Mouse (Mus musculus): Measurements from ENCODE around the gene Klc4.

The Klc4 gene

GRCm38 (mm10) chr17:46589635-46590314 lies 56.0 kb downstream of the Klc4 start:
- DNase-seq (ENCODE audit: low spot score in 2 of 2), result no peak

- no peak for DNase-seq (ENCODE audit: low spot score in 2 of 2)
Measured at GRCm38 (mm10) chr17:46588913-46589312, 56.9 kb downstream of the Klc4 start.

GRCm38 (mm10) chr17:46588173-46588572 lies 57.6 kb downstream of the Klc4 start:
- no peak for DNase-seq (ENCODE audit: low spot score in 2 of 2)

GRCm38 (mm10) chr17:46586327-46586726 lies 59.5 kb downstream of the Klc4 start:
- no peak for DNase-seq (ENCODE audit: low spot score in 2 of 2)
